Mouse (Mus musculus) activated CD4-positive, CD25-positive, alpha-beta regulatory T cell (primary cell): ENCODE results near the gene Clcn3. TPM values are rescaled to one million over a fixed set of nuclear protein-coding genes. Genes with fewer than 3 reads are reported as not detected.

ENCODE experiments used
- polyA plus RNA-seq, 2 experiments: library from polyadenylated mRNA; unstranded; fragments of 100-300 nt; shearing (Covaris generic); gene quantifications; one replicate each; pipeline ENCODE4 v1.2.1; 2017

Clcn3 gene
- 10 to 100 TPM; 32.6 to 37.3 TPM for polyA plus RNA-seq

DNA sequence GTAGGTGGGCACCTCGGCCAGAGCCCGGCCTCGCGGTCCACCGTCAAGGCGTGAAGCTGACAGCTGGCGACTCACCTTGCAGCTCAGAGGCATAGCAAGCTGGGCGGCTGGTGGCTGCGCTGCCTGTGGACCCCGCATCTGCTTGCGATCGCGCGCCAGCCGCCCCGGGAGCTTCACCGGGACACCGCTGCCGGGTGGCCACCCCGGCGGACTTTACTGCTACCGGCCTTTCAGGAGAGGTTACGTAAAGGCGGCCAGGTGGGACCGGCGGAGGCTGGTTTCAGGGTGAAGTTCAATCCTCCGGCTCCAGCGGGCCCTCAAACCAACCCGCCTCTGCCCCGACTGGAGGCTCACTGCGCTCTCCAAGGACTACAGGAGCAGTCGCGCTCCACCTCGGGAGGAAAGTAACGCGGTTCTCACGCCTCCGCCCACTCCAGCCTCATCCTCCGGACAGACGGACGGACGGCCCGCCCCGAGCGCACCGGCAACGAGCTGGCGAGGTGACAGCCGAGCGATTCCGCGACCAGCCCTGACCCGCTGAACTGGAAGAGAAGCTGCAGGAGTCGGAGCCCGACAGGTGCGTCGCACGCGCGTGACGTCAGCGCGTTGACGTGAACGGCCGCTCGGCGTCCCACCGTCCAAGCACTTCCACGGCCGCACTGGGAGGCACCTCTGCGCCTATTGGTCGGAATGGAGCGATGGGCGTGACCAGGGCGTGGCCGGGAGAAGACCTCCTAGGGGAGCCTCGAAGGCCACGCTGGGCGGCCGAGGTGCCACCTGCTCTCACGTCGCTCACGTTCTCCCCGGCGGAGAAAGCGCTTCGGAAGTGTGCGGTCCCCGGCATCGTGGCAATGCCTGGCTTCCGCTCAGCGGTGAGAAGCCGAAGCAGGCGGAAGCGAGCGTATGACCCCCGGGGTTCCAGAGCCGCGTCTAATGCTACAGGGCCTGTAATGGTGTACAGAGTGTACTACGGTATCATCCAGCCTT lies at the start of gene Clcn3:
TSS of gene Clcn3 (minus strand) at position 600 of the 987 bp plus-strand sequence.

DNA sequence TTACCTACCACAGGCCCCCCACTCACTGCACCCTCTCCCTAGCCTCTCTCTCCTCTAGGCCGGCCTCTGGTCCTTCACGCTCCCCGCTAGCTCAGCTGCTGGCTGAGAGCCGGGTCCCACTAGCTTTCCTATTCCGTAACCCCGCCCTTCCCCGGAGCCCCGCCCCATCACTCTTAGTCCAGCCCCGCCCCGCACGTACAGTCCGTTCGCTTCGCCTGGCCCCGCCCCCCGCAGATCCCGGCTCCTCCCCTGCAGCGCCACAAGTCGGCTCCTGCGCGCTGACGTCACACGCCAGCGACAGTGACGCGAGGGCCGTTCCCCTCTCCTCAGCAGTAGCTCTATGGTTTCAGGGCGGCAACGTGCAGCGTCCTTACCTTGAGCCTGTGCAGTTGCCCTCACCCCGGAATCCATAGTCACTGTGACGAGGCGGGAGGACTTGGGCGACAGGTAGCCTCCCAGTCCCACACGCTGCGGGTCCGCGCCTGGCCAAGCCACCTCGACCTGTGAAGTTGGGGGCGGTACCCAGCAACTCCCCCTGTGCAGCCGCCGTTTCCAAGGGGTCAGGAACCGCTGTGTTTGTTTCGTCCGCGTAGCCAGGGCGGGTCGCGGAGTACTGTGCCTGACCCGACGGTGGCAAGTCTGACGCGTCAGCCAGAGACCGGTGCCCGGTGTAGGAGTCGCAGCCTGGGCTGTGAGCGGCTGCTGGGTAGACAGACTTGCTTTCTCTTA lies 10.0 kb upstream of the Clcn3 start, which contains the start of gene Nek1:
TSS of gene Nek1 (plus strand) at position 286 of the 729 bp plus-strand sequence.

DNA sequence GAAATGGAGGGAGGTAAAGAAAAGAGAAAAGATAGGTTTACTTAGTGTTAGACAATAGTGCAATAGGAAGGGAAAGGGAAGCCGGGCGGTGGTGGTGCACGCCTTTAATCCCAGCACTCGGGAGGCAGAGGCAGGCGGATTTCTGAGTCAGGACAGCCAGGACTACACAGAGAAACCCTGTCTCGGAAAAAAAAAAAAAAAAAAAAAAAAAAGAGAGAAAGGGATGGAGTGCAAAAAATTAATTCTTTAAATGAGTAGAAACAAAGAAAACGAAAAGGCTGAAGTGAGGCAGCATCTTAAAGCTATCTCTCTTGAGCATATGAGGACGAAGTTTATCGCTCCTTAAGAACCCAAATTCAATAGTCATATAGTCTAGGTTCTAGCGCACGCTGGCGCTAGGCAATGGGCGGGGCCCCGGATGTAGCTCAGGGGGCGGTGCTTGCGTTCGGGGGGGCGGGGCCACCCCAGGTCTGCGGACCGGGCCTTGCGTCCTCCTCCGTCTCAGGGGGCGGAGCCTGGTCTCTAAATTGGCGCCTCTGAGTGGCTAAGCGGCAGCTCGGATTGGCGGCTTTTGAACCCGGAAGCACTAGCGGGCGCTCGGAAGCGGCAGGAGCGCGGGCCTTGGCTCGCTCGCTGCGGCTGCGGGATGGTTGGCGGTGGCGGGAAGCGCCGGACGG lies 93.1 kb downstream of the Clcn3 start, which contains the start of gene Hpf1:
TSS of gene Hpf1 (plus strand) at position 576 of the 677 bp plus-strand sequence.

Other genes with a start within 250 kb of the Clcn3 start
- gene Hpf1, start 92.9 kb downstream of the Clcn3 start, polyA plus RNA-seq: 10 to 100 TPM; 79.4 to 96.6 TPM
- 1 to 10 TPM; 8.4 to 8.7 TPM for gene Nek1, start 9.9 kb upstream of the Clcn3 start, polyA plus RNA-seq
- gene Sh3rf1, start 240.6 kb upstream of the Clcn3 start, polyA plus RNA-seq: 1 to 10 TPM; 4.7 to 7.8 TPM